Mouse (Mus musculus) liver, adult 2 months (tissue): ENCODE results near the gene Cox15. TPM values are rescaled to one million over a fixed set of nuclear protein-coding genes. Genes with fewer than 3 reads are reported as not detected.

Experiments used
- DNase-seq: peaks from one replicate; pipeline ENCODE4 v3.0.0-alpha.2; 2011; ENCODE audit warnings: low read depth, low spot score; ENCODE audit errors: extremely low read depth
- H3K27ac ChIP-seq: fragments of 200-500 bp; replicated peaks from 2 replicates; pipeline ENCODE4 v1.5.1; 2012; ENCODE audit warnings: low read depth, mild to moderate bottlenecking, control low read depth, inconsistent platforms, low read length; ENCODE audit not compliant: insufficient read depth
- H3K27me3 ChIP-seq: fragments of 200-500 bp; 2 replicates; pipeline ENCODE4 v1.6.1; 2012; ENCODE audit warnings: mild to moderate bottlenecking, moderate library complexity, low read length, inconsistent platforms; ENCODE audit not compliant: control insufficient read depth, insufficient read depth
- H3K36me3 ChIP-seq: fragments of 200-500 bp; 2 replicates; pipeline ENCODE4 v1.6.1; 2012; ENCODE audit warnings: low read length, inconsistent platforms; ENCODE audit not compliant: control insufficient read depth, insufficient read depth
- H3K4me1 ChIP-seq: fragments of 200-500 bp; 2 replicates; pipeline ENCODE4 v1.6.1; 2011; ENCODE audit warnings: low read length; ENCODE audit not compliant: control insufficient read depth, insufficient read depth
- H3K4me3 ChIP-seq: fragments of 200-500 bp; 2 replicates; pipeline ENCODE4 v1.5.1; 2011; ENCODE audit warnings: low read depth, mild to moderate bottlenecking, control low read depth, low read length, moderate library complexity; ENCODE audit not compliant: insufficient read depth
- H3K79me2 ChIP-seq: fragments of 200-500 bp; 2 replicates; pipeline ENCODE4 v1.6.1; 2012; ENCODE audit warnings: inconsistent platforms, mild to moderate bottlenecking, low read length, moderate library complexity; ENCODE audit not compliant: control insufficient read depth, insufficient read depth
- H3K9ac ChIP-seq: fragments of 200-500 bp; 2 replicates; pipeline ENCODE4 v1.6.1; 2012; ENCODE audit warnings: low read depth, mild to moderate bottlenecking, control low read depth, inconsistent platforms, low read length
- CTCF ChIP-seq: fragments of 200-500 bp; IDR thresholded peaks from 2 replicates; pipeline ENCODE4 v1.5.1; 2011; ENCODE audit warnings: low read depth, low read length, control low read depth
- POLR2A ChIP-seq: fragments of 200-500 bp; IDR thresholded peaks from 2 replicates; pipeline ENCODE4 v1.6.1; 2011; ENCODE audit warnings: low read length, control low read depth; ENCODE audit not compliant: insufficient read depth; ENCODE audit errors: extremely low read depth
- WGBS: fragments of 180-500 bp; shearing (Covaris S2); methylation state at CpG from one replicate; pipeline ENCODE4 v1.1.7; 2018; 5-methylcytosine and 5-hydroxymethylcytosine counted together
- polyA plus RNA-seq: library from polyadenylated mRNA; depleted of rRNA; stranded (reverse); fragments of >200 nt; gene quantifications from 2 replicates; pipeline ENCODE4 v1.2.3, GENCODE M21; 2012
- total RNA-seq: library from RNA; depleted of rRNA; stranded (reverse); fragments of >200 nt; gene quantifications from 2 replicates; pipeline ENCODE4 v1.2.3, GENCODE M21; 2014

Gene Cox15
- total and polyA plus RNA-seq, 2 experiments, result 9.2 to 10.6 TPM

DNA sequence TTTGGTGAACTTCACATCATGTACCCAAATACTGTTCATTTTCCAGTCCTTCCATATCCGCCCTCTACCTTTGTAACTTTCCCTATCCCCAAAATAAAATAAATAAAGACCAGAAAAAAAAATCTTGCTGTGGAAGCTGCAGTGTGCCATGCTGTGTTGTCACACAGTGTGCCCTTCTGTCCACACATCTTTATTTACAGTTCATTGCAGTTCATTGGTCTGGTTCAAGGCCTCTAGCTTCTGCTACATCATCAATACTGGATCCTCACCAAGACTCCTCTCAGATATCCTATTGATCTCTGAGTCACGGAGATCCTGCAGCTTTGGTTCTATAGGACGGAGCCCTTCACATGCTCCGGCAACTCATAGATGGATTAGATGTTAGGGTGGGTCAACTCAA, 39.7 kb upstream of the Cox15 start:
- Histone ChIP-seq H3K4me3 (no peak overlapping the region), H3K4me1 (peaks cover 52% of the 10 kb centered on the region), H3K9ac (peak overlapping the region; percentile 49; the same call in 1 of the 2 replicates), H3K27me3 (no peaks in the 10 kb centered on the region), H3K27ac (peak overlapping the region; percentile 93), H3K79me2 (no peaks in the 10 kb centered on the region), H3K36me3 (peaks cover 35% of the 10 kb centered on the region)
- peak; percentile 98 for DNase-seq
- 33% methylated on average over 4 of the region's 4 CpGs for WGBS
- TF ChIP-seq CTCF (no peak), POLR2A (no peak)

DNA sequence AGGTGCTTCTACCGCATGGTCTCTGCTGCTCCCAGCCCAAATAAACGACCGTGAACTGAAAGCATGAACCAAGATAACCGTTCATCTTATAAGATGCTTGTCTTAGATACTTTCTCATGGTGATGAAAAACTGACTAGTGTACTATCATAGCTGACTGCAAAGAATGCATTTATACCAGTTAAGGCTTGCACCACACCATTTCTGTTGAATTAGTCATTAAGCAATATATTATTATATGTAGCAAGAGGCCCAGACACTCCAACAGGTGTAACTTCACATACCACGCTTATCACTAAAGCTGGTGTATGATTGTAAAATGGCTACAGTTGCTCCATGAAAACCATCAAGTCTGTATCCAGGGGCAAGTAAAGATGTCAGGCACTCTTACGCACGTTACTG, 37.0 kb upstream of the Cox15 start:
- DNase-seq, result peak; percentile 59
- Histone ChIP-seq H3K27me3 (no peaks in the 10 kb centered on the region), H3K4me1 (peaks cover 41% of the 10 kb centered on the region), H3K79me2 (peaks cover 3% of the 10 kb centered on the region; the same call in 1 of the 2 replicates), H3K27ac (peak overlapping the region; percentile 61), H3K36me3 (peaks cover 53% of the 10 kb centered on the region), H3K4me3 (no peak overlapping the region), H3K9ac (no peak overlapping the region)
- no peak for TF ChIP-seq POLR2A
- no peak for TF ChIP-seq CTCF
- WGBS, result 47% methylated on average over 7 of the region's 7 CpGs

DNA sequence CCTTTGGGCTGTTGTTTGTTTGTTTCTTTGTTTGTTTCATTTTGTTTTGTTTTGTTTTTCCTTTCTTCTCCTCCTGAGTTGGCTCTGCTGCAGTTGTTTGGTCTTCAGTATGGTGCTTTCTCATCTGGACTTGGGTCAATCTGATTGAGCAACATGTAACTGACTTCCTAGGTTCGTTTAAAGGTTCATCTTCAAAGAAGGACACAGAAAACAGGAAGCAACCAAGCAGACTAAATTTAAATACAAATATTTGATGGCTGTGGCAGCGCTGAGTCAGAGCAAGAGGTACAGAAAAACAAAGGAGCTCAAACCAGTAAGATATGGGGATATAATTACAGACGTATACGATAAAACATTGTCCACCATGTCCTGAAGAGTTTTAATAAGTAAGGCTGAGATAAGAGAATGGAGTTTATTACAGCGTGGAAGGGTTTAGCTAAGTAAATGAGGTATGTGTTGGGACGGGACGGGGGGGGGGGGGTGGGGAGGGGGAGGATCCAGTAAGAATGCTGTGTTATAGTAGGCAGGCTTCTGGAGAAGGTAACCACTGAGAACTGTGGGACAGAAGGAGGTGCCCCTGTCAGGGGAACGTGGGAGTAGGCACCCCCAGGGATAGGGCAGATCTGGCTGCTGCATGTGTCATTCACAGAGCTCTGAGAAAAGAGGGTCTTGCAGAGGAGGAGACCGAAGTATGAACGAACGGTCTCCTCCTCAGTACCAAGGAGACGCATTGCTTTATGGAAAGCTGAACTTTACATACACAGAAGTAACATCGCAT, 33.6 kb upstream of the Cox15 start:
- H3K79me2 ChIP-seq, result peaks cover 10% of the 10 kb centered on the region; the same call in 1 of the 2 replicates
- peaks cover 60% of the 10 kb centered on the region for H3K36me3 ChIP-seq
- DNase-seq, result peak; percentile 96
- H3K9ac ChIP-seq, result peak overlapping the region; percentile 89
- H3K4me3 ChIP-seq, result peak overlapping the region; percentile 78
- no peak for TF ChIP-seq POLR2A
- no peak for TF ChIP-seq CTCF
- H3K27me3 ChIP-seq, result no peaks in the 10 kb centered on the region
- H3K27ac ChIP-seq, result peak overlapping the region; percentile 99
- peaks cover 23% of the 10 kb centered on the region for H3K4me1 ChIP-seq
- WGBS, result 22% methylated on average over 13 of the region's 13 CpGs

DNA sequence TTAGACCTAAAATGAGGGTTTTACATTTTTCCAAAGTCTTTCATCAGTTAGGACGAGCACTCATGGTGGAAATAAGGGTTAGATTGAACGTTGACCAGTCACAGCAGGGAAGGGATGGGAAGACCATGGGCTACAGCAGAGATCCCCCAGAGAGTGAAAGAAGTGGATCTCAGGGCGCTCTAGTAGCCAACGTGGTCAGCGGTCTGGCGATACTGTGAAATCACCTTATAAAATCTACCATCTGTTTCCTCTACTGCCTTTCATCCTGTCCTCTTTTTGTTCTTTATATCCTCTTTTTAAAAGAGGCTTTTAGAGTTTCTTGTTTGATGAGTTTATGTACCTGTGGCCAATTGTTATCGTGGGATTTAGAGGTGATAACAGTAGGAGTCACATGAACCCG, 32.0 kb upstream of the Cox15 start:
- Histone ChIP-seq H3K4me1 (peaks cover 19% of the 10 kb centered on the region), H3K9ac (peak overlapping the region; percentile 85), H3K36me3 (peaks cover 46% of the 10 kb centered on the region), H3K27ac (peak overlapping the region; percentile 81), H3K27me3 (no peaks in the 10 kb centered on the region), H3K79me2 (peaks cover 10% of the 10 kb centered on the region; the same call in 1 of the 2 replicates), H3K4me3 (peak overlapping the region; percentile 78)
- TF ChIP-seq CTCF, result no peak
- no peak for TF ChIP-seq POLR2A
- WGBS, result 21% methylated on average over 8 of the region's 8 CpGs
- peak; percentile 54 for DNase-seq

DNA sequence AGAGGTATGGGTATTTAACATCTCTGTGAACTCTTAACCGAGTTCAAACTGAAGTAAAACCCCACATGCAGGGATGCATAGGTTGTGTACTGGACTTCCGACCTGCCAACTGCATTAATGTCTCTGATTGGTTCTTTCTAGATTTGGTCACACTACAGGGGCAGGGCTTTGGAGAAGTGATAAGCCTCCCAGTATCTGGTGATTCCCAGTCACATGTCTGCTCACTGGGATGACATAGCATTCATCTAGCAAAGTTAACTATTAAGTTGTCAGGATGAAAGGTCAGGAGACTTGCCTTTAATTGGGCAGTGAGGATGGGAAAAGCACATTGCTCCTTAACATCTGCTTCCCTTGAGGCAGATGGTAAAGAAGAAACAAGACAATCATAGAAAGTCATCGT, 29.2 kb upstream of the Cox15 start, which contains the start of gene Abcc2:
Gene Abcc2, plus strand, starts transcription at position 213 of the 400 bp plus-strand sequence.
- Histone ChIP-seq H3K4me1 (peaks cover 17% of the 10 kb centered on the region), H3K4me3 (peak within 1 kb of the TSS; percentile 78)

DNA sequence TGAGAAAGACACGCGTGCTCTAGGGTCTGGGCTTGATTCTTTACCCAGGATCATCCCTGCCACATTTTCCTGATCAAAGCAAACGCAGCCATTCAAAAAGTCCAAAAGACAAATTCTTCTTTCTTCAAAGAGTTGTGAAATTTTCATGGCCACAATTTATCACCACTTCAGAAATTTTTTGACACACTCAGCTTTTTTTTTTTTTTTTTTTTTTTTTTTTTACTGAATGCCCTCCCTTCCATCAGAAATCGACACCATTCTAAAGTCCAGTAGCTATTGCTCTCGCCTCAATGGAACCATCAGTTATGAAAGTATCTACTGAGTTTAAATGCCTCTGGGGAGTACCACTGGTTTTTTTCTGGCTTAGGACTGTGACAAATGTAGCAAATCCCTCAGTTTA, 27.6 kb upstream of the Cox15 start:
- Histone ChIP-seq H3K36me3 (peaks cover 16% of the 10 kb centered on the region), H3K79me2 (peaks cover 7% of the 10 kb centered on the region; the same call in 1 of the 2 replicates), H3K4me1 (peaks cover 17% of the 10 kb centered on the region), H3K9ac (no peak overlapping the region), H3K4me3 (no peak overlapping the region), H3K27me3 (no peaks in the 10 kb centered on the region), H3K27ac (peak overlapping the region; percentile 76)
- peak; percentile 83 for DNase-seq
- WGBS, result 13% methylated on average over 5 of the region's 5 CpGs
- no peak for TF ChIP-seq CTCF
- no peak for TF ChIP-seq POLR2A

More for the DNA sequence above, 29.2 kb upstream of the Cox15 start, which contains the start of gene Abcc2:
- Histone ChIP-seq H3K36me3 (peaks cover 26% of the 10 kb centered on the region), H3K9ac (peak within 1 kb of the TSS; percentile 98), H3K79me2 (peaks cover 10% of the 10 kb centered on the region; the same call in 1 of the 2 replicates), H3K27me3 (no peaks in the 10 kb centered on the region), H3K27ac (peak within 1 kb of the TSS; percentile 95)
- peak; percentile 100 for DNase-seq
- WGBS, result 22% methylated on average over 3 of the region's 3 CpGs
- TF ChIP-seq POLR2A (no peak), CTCF (no peak)
